Mouse (Mus musculus): ENCODE data around the gene Kalrn.
A peak's percentile ranks its signal among the peaks of the same experiment; 100 is the strongest.

DNA sequence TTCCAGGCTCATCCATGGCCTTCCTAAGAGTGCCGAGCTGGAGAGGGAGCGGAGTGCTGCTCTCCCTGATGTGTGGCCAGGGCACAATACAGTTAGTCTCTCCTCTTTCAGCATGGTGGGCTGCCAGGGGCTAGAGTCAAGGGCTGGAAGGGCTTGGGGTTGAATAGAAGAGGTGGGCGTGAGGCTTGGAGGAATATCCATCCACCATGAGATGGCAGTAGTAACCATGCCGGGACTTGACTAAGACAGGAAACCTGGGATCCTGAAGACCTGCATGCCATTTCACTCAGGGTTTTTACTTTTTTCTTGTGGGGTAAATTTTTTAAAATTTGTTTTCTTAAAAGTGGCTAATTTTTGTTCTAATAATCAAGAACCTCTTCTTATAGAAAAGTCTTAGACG, 365.4 kb downstream of the Kalrn start:
- TF ChIP-seq POLR2A (IDR thresholded peaks at IDR 0.05; ENCODE audit: extremely low read depth, insufficient read depth, low read length) (no peak), CTCF (IDR thresholded peaks at IDR 0.05; ENCODE audit: extremely low read depth, insufficient read depth, low read length) (peak; percentile 28; the same call in 1 of the 2 replicates)
